Mouse (Mus musculus): ENCODE results near the gene Anp32b.

Gene Anp32b

DNA sequence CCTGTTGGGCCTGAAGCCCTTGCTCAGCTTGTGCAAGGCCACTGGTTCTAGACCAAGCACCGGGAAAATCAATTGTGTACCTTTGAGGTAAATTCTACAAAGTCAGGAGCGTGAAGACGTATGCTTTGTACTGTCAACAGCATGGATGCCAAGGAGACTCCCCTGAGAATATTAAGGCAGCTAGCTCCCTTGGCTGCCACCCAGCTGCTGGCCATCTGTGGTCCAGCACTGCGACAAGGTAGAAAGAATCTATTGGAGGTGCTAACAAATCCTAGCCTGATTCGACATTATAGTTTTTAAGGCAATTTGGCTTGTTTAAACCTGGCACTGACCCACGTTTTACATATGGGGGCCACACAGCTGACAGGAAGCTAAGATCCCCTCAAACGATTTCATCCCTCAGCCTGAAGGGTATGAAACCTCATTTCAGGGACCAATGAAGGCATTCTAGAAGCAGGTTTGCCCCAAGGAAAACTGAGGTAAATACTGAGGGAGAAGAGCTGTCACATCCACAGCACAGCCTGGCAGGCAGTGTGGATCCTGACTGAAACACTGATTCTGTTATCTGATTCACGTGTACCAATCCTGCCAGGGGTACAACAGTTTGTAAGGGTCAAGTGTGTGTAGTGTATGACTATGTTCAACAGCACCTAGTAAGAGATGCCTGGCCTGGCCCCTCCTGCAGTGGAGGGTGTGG is 54.8 kb downstream of the Anp32b start:
- DNase-seq: no peak

- DNase-seq: peak; percentile 97
Measured at GRCm38 (mm10) chr4:46506801-46507610, 56.3 kb downstream of the Anp32b start.

DNA sequence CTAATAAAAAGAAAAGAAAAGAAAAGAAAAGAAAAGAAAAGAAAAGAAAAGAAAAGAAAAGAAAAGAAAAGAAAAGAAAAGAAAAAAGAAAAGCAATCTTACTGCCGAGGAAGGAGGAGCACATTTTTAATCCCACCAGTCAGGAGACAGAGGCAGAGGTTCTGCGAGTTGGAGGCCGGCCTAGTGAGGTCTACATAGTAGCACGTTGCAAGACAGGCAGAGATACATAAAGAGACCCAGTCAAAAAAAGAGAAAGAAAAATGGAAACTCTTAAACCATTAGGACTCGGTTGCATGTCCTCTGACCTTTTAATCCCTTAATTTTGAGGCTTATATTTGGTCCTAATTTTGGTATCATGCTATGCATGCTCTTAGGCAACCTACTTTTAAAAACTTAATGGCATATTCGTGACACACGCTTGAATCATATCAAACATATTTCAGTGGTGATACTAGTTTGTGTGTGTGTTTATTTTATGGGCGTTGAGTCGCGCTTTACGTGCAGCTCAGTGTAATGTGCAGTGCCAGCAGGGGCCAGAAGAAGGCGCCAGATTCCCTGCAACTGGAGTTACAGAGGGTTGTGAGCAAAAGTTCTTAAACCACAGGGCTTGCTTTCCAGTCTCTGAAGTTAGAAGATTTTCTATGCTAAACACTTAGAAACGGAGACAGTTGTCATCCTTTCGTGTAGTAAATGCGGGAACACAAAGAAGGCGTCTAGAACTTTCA is 57.2 kb downstream of the Anp32b start:
- DNase-seq: peak; percentile 81

- DNase-seq: no peak
Measured at GRCm38 (mm10) chr4:46520491-46520890, 69.8 kb downstream of the Anp32b start.

DNA sequence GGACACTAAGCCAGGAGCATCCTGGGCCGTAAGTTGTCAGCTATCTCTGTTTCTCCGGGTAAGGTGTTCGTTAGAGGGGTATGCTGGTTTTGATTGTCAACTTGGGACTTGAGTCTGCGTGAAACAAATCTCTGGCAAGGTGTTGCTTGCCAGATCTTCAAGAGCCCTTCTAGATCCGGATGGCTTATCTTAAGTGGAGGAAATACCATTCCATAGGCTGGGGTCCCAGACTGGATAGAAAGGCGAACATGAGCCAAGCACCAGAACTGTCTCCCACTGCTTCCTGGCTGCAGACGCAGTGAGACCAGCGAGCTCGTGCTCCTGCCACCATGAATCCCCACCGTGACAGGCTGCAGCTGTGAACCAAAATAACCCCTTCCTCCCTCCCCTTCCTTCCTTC is 70.8 kb downstream of the Anp32b start:
- DNase-seq: no peak

Measured in kidney, adult 18-20 months (tissue).